Comparison of ENCODE assay signal across 11 mouse cellular contexts in the genomic region with DNA sequence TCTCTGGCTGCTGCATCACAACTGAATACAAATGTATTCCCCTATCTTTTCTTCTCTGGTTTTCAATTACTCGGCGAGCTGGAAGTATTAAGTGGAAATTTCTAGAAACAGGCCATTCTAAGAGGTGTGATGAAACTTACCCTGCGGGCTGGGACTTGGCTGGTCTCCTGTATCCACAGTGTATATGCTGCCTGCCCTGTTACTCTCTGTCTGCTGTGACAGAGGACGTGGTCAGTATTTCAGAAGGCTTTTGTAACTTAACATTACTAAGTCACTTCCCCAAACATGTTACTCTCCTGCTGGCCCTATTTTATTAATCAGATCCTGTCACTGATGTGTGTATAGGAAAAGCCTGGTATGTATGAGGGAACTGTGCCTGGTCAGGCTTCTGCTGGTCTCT. TPM values are rescaled to one million over a fixed set of nuclear protein-coding genes. Genes with fewer than 3 reads are reported as not detected.
DNase-seq lines count a peak whose midpoint lies in the region; ATAC-seq and TF ChIP-seq lines count a peak whose summit lies in the region.
"Had no signal": no experiment of that assay in that cellular context is flagged by ENCODE, and none has a peak within 500 bp of the region (broad histone marks: within the 10 kb centered on the region; RNA-seq: fewer than 3 reads in every experiment).

No protein-coding gene starts in this region.

- no peak for TF ChIP-seq POLR2A in bone marrow macrophage, adult 2 months (IDR thresholded peaks at IDR 0.05; ENCODE audit: borderline replicate concordance, low read depth, low read length)

- no peak for TF ChIP-seq CTCF in bone marrow macrophage, adult 2 months (IDR thresholded peaks at IDR 0.05; ENCODE audit: low read depth, low read length)

- H3K9ac ChIP-seq in heart, embryonic 13.5 days, result no peak overlapping the region
- H3K9ac ChIP-seq in lung, embryonic 16.5 days (ENCODE audit: low read length), result 0 out of 2 replicates have a peak overlapping the region, but pooled peaks have one; percentile 18
- H3K9ac ChIP-seq: intestine, embryonic 15.5 days had no signal

- peaks cover 93% of the 10 kb centered on the region for H3K4me1 ChIP-seq in heart, embryonic 13.5 days
- H3K4me1 ChIP-seq in lung, embryonic 16.5 days (replicated peaks; ENCODE audit: control insufficient read depth, insufficient read depth, low read length), result peaks cover 31% of the 10 kb centered on the region
- H3K4me1 ChIP-seq in bone marrow macrophage, adult 2 months (ENCODE audit: control insufficient read depth, insufficient read depth, low read length), result peaks cover 75% of the 10 kb centered on the region
- H3K4me1 ChIP-seq in megakaryocyte, embryonic 14.5 days, result peaks cover 89% of the 10 kb centered on the region

- peak overlapping the region; percentile 34 for H3K27ac ChIP-seq in heart, embryonic 13.5 days (replicated peaks)
- H3K27ac ChIP-seq in lung, embryonic 16.5 days (ENCODE audit: low read length), result no peak overlapping the region
- H3K27ac ChIP-seq in bone marrow macrophage, adult 2 months (ENCODE audit: insufficient read depth, low read depth, low read length), result peak overlapping the region; percentile 29

- H3K27me3 ChIP-seq in heart, embryonic 13.5 days (replicated peaks), result no peaks in the 10 kb centered on the region
- H3K27me3 ChIP-seq in lung, embryonic 16.5 days (ENCODE audit: control insufficient read depth, insufficient read depth, low read depth, low read length), result no peaks in the 10 kb centered on the region
- no peaks in the 10 kb centered on the region for H3K27me3 ChIP-seq in megakaryocyte, embryonic 14.5 days (replicated peaks)
- H3K27me3 ChIP-seq: CH12.LX; intestine, embryonic 15.5 days had no signal

- H3K36me3 ChIP-seq in heart, embryonic 13.5 days, result peaks cover 4% of the 10 kb centered on the region; the same call in 1 of the 2 replicates
- H3K36me3 ChIP-seq in lung, embryonic 16.5 days (ENCODE audit: control insufficient read depth, insufficient read depth, low read length), result no peaks in the 10 kb centered on the region
- H3K36me3 ChIP-seq in megakaryocyte, embryonic 14.5 days (replicated peaks; ENCODE audit: low read length), result peaks cover 74% of the 10 kb centered on the region
- H3K36me3 ChIP-seq: intestine, embryonic 15.5 days had no signal

- no peak for DNase-seq in heart, postnatal 10 days
- no peak for DNase-seq in lung, postnatal 14 days
- no peak for DNase-seq in gastrocnemius, postnatal 25 days
- DNase-seq: embryo, embryonic 11 days had no signal

- intact Hi-C loops in heart, postnatal 10 days (cut with DNase I), result no loop called here

- H3K4me2 ChIP-seq in heart, embryonic 13.5 days, result no peak overlapping the region
- H3K4me2 ChIP-seq in lung, embryonic 16.5 days (ENCODE audit: low read depth, low read length), result no peak overlapping the region
- H3K4me2 ChIP-seq: intestine, embryonic 15.5 days had no signal

- no peaks in the 10 kb centered on the region for H3K9me3 ChIP-seq in heart, embryonic 13.5 days
- no peaks in the 10 kb centered on the region for H3K9me3 ChIP-seq in lung, embryonic 16.5 days (ENCODE audit: control insufficient read depth, low read length)
- no peaks in the 10 kb centered on the region for H3K9me3 ChIP-seq in megakaryocyte, embryonic 14.5 days
- H3K9me3 ChIP-seq: intestine, embryonic 15.5 days had no signal

- H3K4me3 ChIP-seq in heart, embryonic 13.5 days, result no peak overlapping the region
- H3K4me3 ChIP-seq in lung, embryonic 16.5 days (ENCODE audit: low read length), result no peak overlapping the region
- no peak overlapping the region for H3K4me3 ChIP-seq in bone marrow macrophage, adult 2 months (ENCODE audit: insufficient read depth, low read length)
- H3K4me3 ChIP-seq in megakaryocyte, embryonic 14.5 days (replicated peaks), result peak overlapping the region; percentile 97
- H3K4me3 ChIP-seq: intestine, embryonic 15.5 days had no signal

- WGBS in heart, embryonic 13.5 days, result 77% methylated on average over 4 of the region's 4 CpGs
- WGBS in lung, embryonic 16.5 days, result 66% methylated on average over 4 of the region's 4 CpGs

- no peak for ATAC-seq in heart, embryonic 13.5 days (ENCODE audit: extremely low read depth, insufficient number of reproducible peaks, low FRiP score, low TSS enrichment)
- ATAC-seq in lung, embryonic 16.5 days (ENCODE audit: low read depth), result no peak
- ATAC-seq: activated CD4-positive, CD25-positive, alpha-beta regulatory T cell, adult 4 months; intestine, embryonic 15.5 days had no signal

RNA-seq across cellular contexts. Expression of gene Tpst2, which starts 5.2 kb away (rescaled TPM):
- 36.8 and 37.5 TPM in 2 replicates for polyA plus RNA-seq in heart, embryonic 13.5 days (2015; fragmentation: Nextera tagmentation; extraction: Ambion mirVana)
- total RNA-seq in heart, postnatal 10 days (2021), result 10 to 100 TPM; 48.3 to 61.0 TPM
- 66.8 and 67.9 TPM in 2 replicates for polyA plus RNA-seq in lung, embryonic 16.5 days (2015; fragmentation: Nextera tagmentation; extraction: Ambion mirVana)
- 42.1 and 50.1 TPM in 2 replicates for polyA plus RNA-seq in bone marrow macrophage, adult 2 months (2012; ENCODE audit: insufficient read depth, insufficient read length, missing spikeins)
- 299 and 479 TPM in 2 replicates for polyA plus RNA-seq in megakaryocyte, embryonic 14.5 days (2012; ENCODE audit: insufficient read depth, low replicate concordance)
- 10 to 100 TPM; 16.8 to 17.8 TPM for total RNA-seq in gastrocnemius, postnatal 25 days (2021)

RNA-seq across cellular contexts. Expression of gene Crybb1, which starts 26.1 kb away (rescaled TPM):
- polyA plus RNA-seq in heart, embryonic 13.5 days (2015; fragmentation: Nextera tagmentation; extraction: Ambion mirVana), result 1.2 and 2.2 TPM in 2 replicates
- under 1 TPM; 0.35 to 0.81 TPM for total RNA-seq in heart, postnatal 10 days (2021)
- 3.1 and 3.5 TPM in 2 replicates for polyA plus RNA-seq in lung, embryonic 16.5 days (2015; fragmentation: Nextera tagmentation; extraction: Ambion mirVana)
- polyA plus RNA-seq in bone marrow macrophage, adult 2 months (2012; ENCODE audit: insufficient read depth, insufficient read length, missing spikeins), result not detected in 2 replicates
- polyA plus RNA-seq in megakaryocyte, embryonic 14.5 days (2012; ENCODE audit: insufficient read depth, low replicate concordance), result 0.25 and 3.6 TPM in 2 replicates
- 1 to 10 TPM; 3.2 to 3.9 TPM for total RNA-seq in gastrocnemius, postnatal 25 days (2021)
- total RNA-seq: CH12.LX had no signal
- polyA plus RNA-seq: activated CD4-positive, CD25-positive, alpha-beta regulatory T cell, adult 4 months had no signal

RNA-seq across cellular contexts. Expression of gene Cryba4, which starts 29.4 kb away (rescaled TPM):
- 1.6 and 1.9 TPM in 2 replicates for polyA plus RNA-seq in heart, embryonic 13.5 days (2015; fragmentation: Nextera tagmentation; extraction: Ambion mirVana)
- total RNA-seq in heart, postnatal 10 days (2021), result 1 to 10 TPM; 3.1 to 3.2 TPM
- 0.84 and 1.0 TPM in 2 replicates for polyA plus RNA-seq in lung, embryonic 16.5 days (2015; fragmentation: Nextera tagmentation; extraction: Ambion mirVana)
- polyA plus RNA-seq in bone marrow macrophage, adult 2 months (2012; ENCODE audit: insufficient read depth, insufficient read length, missing spikeins), result 3.0 and 4.7 TPM in 2 replicates
- 9.4 and 17.2 TPM in 2 replicates for polyA plus RNA-seq in megakaryocyte, embryonic 14.5 days (2012; ENCODE audit: insufficient read depth, low replicate concordance)
- total RNA-seq in gastrocnemius, postnatal 25 days (2021), result under 1 TPM in 1 of 2 experiments, not detected in 1; 0.46 TPM
- total RNA-seq: CH12.LX had no signal
- polyA plus RNA-seq: activated CD4-positive, CD25-positive, alpha-beta regulatory T cell, adult 4 months had no signal

RNA-seq across cellular contexts. Expression of gene Tfip11, which starts 44.5 kb away (rescaled TPM):
- polyA plus RNA-seq in heart, embryonic 13.5 days (2015; fragmentation: Nextera tagmentation; extraction: Ambion mirVana), result 17.8 and 19.4 TPM in 2 replicates
- total RNA-seq in heart, postnatal 10 days (2021), result 10 to 100 TPM; 19.2 to 22.0 TPM
- polyA plus RNA-seq in lung, embryonic 16.5 days (2015; fragmentation: Nextera tagmentation; extraction: Ambion mirVana), result 31.1 TPM in 2 replicates
- 26.4 and 28.4 TPM in 2 replicates for polyA plus RNA-seq in bone marrow macrophage, adult 2 months (2012; ENCODE audit: insufficient read depth, insufficient read length, missing spikeins)
- polyA plus RNA-seq in megakaryocyte, embryonic 14.5 days (2012; ENCODE audit: insufficient read depth, low replicate concordance), result 30.3 and 35.0 TPM in 2 replicates
- 10 to 100 TPM; 10.6 to 10.7 TPM for total RNA-seq in gastrocnemius, postnatal 25 days (2021)
